Mouse (Mus musculus) adipocyte (in vitro differentiated cells): ENCODE measurements around the gene Olah.

Source experiments
- DNase-seq: peaks from one replicate; pipeline ENCODE4 v3.0.0-alpha.2; 2016; ENCODE audit warnings: low spot score

Olah gene

GRCm38 (mm10) chr2:3348919-3349318 is 48.1 kb downstream of the Olah start:
- peak; percentile 70 for DNase-seq

GRCm38 (mm10) chr2:3348422-3348821 is 48.6 kb downstream of the Olah start:
- no peak for DNase-seq

- no peak for DNase-seq
Measured at GRCm38 (mm10) chr2:3335611-3336301, 61.3 kb downstream of the Olah start, which contains the start of gene Acbd7. Gene Acbd7 (plus strand): TSS chr2:3336168.

- no peak for DNase-seq
Measured at GRCm38 (mm10) chr2:3333761-3334160, 63.2 kb downstream of the Olah start.

- DNase-seq = peak; percentile 96
Measured at GRCm38 (mm10) chr2:3332484-3333242, 64.3 kb downstream of the Olah start, which contains the start of gene Rpp38. Gene Rpp38 (minus strand): TSS chr2:3332643.

GRCm38 (mm10) chr2:3332056-3332455 is 65.0 kb downstream of the Olah start:
- DNase-seq = peak; percentile 42

- DNase-seq = no peak
Measured at GRCm38 (mm10) chr2:3331071-3331703, 65.8 kb downstream of the Olah start.

- peak; percentile 85 for DNase-seq
Measured at GRCm38 (mm10) chr2:3327351-3327750, 69.7 kb downstream of the Olah start.

GRCm38 (mm10) chr2:3326547-3326946 is 70.5 kb downstream of the Olah start:
- no peak for DNase-seq

- DNase-seq = no peak
Measured at GRCm38 (mm10) chr2:3324381-3325130, 72.5 kb downstream of the Olah start.

GRCm38 (mm10) chr2:3323132-3323531 is 73.9 kb downstream of the Olah start:
- DNase-seq = peak; percentile 90

GRCm38 (mm10) chr2:3305426-3306025 is 91.5 kb downstream of the Olah start:
- DNase-seq = peak; percentile 31

- DNase-seq = no peak
Measured at GRCm38 (mm10) chr2:3295826-3296225, 101.2 kb downstream of the Olah start.

- DNase-seq = no peak
Measured at GRCm38 (mm10) chr2:3292170-3292569, 104.8 kb downstream of the Olah start.
